Mouse (Mus musculus): Measurements from ENCODE around the gene Pip4k2a. TPM values are rescaled to one million over a fixed set of nuclear protein-coding genes. Genes with fewer than 3 reads are reported as not detected.

The Pip4k2a gene
- polyA plus RNA-seq, 1 experiment from 2014 or later, result 13.5 TPM

- Histone ChIP-seq H3K9me3 (replicated peaks; ENCODE audit: control insufficient read depth, low read length) (no peaks in the 10 kb centered on the region), H3K4me3 (ENCODE audit: low read depth, low read length) (no peak overlapping the region), H3K36me3 (ENCODE audit: control insufficient read depth, insufficient read depth) (no peaks in the 10 kb centered on the region), H3K27me3 (ENCODE audit: control insufficient read depth, insufficient read depth, low read depth, low read length) (no peaks in the 10 kb centered on the region), H3K9ac (ENCODE audit: low read depth, low read length) (peak overlapping the region; percentile 24; the same call in 1 of the 2 replicates), H3K27ac (ENCODE audit: low read length) (peak overlapping the region; percentile 73), H3K4me2 (ENCODE audit: low read depth, low read length) (peak overlapping the region; percentile 11; the same call in 1 of the 2 replicates), H3K4me1 (ENCODE audit: control insufficient read depth, low read depth, low read length) (peaks cover 48% of the 10 kb centered on the region)
- WGBS (ENCODE audit: insufficient replicate concordance), result 40% methylated on average over 1 of the region's 1 CpGs
- no peak for ATAC-seq (ENCODE audit: low read depth)
Observed at GRCm38 (mm10) chr2:18917380-18917750, 80.6 kb downstream of the Pip4k2a start.

DNA sequence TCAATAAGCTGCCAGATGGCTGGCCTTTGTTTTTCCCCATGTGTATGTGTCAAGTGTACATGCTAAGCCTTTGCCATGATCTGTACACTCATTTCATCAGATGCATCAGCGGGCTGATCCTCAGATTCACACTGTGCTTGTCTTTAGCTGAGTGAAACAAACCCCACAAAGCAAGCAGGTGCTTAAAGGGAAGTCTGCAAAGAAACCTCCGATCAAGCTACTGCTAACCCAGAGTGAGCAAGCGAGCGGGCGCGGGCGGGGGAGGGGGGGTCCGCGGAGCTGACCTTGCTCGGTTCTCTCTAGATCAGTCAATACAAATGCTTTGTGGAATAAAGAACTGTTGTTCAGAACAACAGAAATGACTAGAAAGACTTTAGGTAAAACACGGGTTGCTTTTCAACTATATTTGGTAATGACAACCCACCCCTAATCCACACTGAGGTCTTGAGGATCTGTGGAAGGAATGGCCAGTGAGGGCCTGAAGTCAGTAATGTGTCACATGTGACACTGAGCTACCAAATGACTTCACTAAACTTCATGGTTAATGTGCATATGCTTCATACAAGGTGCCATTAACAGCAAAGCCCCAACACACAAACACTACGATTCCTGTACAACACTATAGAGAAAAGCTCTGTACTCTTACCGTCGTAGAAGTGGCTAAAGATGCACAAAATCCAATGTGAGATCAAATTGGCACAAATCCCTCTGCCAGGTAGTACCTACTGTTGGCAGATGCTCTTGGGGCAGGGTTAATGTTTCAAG, 81.1 kb downstream of the Pip4k2a start:
- no peak for ATAC-seq (ENCODE audit: low read depth)
- Histone ChIP-seq H3K4me3 (ENCODE audit: low read depth, low read length) (no peak overlapping the region), H3K27me3 (ENCODE audit: control insufficient read depth, insufficient read depth, low read depth, low read length) (no peaks in the 10 kb centered on the region), H3K9me3 (replicated peaks; ENCODE audit: control insufficient read depth, low read length) (no peaks in the 10 kb centered on the region), H3K4me2 (ENCODE audit: low read depth, low read length) (no peak overlapping the region), H3K36me3 (ENCODE audit: control insufficient read depth, insufficient read depth) (no peaks in the 10 kb centered on the region), H3K27ac (ENCODE audit: low read length) (peak overlapping the region; percentile 73), H3K4me1 (ENCODE audit: control insufficient read depth, low read depth, low read length) (peaks cover 50% of the 10 kb centered on the region), H3K9ac (ENCODE audit: low read depth, low read length) (peak overlapping the region; percentile 24; the same call in 1 of the 2 replicates)
- 36% methylated on average over 14 of the region's 14 CpGs for WGBS (ENCODE audit: insufficient replicate concordance)

- Histone ChIP-seq H3K4me2 (ENCODE audit: low read depth, low read length) (no peak overlapping the region), H3K4me1 (ENCODE audit: control insufficient read depth, low read depth, low read length) (peaks cover 50% of the 10 kb centered on the region), H3K36me3 (ENCODE audit: control insufficient read depth, insufficient read depth) (no peaks in the 10 kb centered on the region), H3K9me3 (replicated peaks; ENCODE audit: control insufficient read depth, low read length) (no peaks in the 10 kb centered on the region), H3K27ac (ENCODE audit: low read length) (no peak overlapping the region), H3K4me3 (ENCODE audit: low read depth, low read length) (no peak overlapping the region), H3K27me3 (ENCODE audit: control insufficient read depth, insufficient read depth, low read depth, low read length) (no peaks in the 10 kb centered on the region), H3K9ac (ENCODE audit: low read depth, low read length) (no peak overlapping the region)
- ATAC-seq (ENCODE audit: low read depth), result no peak
- WGBS (ENCODE audit: insufficient replicate concordance), result 25% methylated on average over 2 of the region's 2 CpGs
Observed at GRCm38 (mm10) chr2:18916042-18916407, 81.9 kb downstream of the Pip4k2a start.

- 73% methylated on average over 9 of the region's 9 CpGs for WGBS (ENCODE audit: insufficient replicate concordance)
- H3K27ac ChIP-seq (ENCODE audit: low read length), result no peak overlapping the region
Observed at GRCm38 (mm10) chr2:18915372-18916041, 82.4 kb downstream of the Pip4k2a start.

DNA sequence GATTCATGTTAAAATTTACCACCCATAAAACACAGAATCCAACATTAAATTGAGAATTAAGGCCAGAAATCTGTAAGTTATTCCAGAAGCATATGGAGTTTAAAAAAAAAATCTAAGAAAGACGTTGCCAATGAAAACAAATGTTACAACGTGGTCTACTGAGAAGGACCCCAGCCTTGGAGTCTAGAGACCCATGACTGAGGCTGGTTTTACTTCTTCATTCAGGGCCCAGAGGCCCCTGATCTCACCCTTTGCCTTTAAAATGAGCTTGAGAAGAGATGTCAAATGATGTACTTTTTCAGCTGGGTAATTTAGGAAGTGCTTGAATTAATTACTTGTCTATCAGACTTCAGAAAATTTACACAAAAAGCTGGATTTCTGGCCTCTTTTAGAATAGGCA, 83.2 kb downstream of the Pip4k2a start:
- WGBS (ENCODE audit: insufficient replicate concordance), result 76% methylated on average over 2 of the region's 2 CpGs
- Histone ChIP-seq H3K27me3 (ENCODE audit: control insufficient read depth, insufficient read depth, low read depth, low read length) (no peaks in the 10 kb centered on the region), H3K9ac (ENCODE audit: low read depth, low read length) (no peak overlapping the region), H3K27ac (ENCODE audit: low read length) (no peak overlapping the region), H3K4me1 (ENCODE audit: control insufficient read depth, low read depth, low read length) (peaks cover 43% of the 10 kb centered on the region), H3K36me3 (ENCODE audit: control insufficient read depth, insufficient read depth) (no peaks in the 10 kb centered on the region), H3K4me2 (ENCODE audit: low read depth, low read length) (no peak overlapping the region), H3K4me3 (ENCODE audit: low read depth, low read length) (no peak overlapping the region), H3K9me3 (replicated peaks; ENCODE audit: control insufficient read depth, low read length) (no peaks in the 10 kb centered on the region)
- ATAC-seq (ENCODE audit: low read depth), result no peak

More at GRCm38 (mm10) chr2:18915372-18916041, 82.4 kb downstream of the Pip4k2a start:
- no peaks in the 10 kb centered on the region for H3K27me3 ChIP-seq (ENCODE audit: control insufficient read depth, insufficient read depth, low read depth, low read length)
- H3K4me3 ChIP-seq (ENCODE audit: low read depth, low read length), result no peak overlapping the region
- H3K4me2 ChIP-seq (ENCODE audit: low read depth, low read length), result no peak overlapping the region
- no peaks in the 10 kb centered on the region for H3K9me3 ChIP-seq (replicated peaks; ENCODE audit: control insufficient read depth, low read length)
- H3K36me3 ChIP-seq (ENCODE audit: control insufficient read depth, insufficient read depth), result no peaks in the 10 kb centered on the region
- no peak for ATAC-seq (ENCODE audit: low read depth)
- H3K4me1 ChIP-seq (ENCODE audit: control insufficient read depth, low read depth, low read length), result peaks cover 50% of the 10 kb centered on the region
- H3K9ac ChIP-seq (ENCODE audit: low read depth, low read length), result no peak overlapping the region

- WGBS (ENCODE audit: insufficient replicate concordance), result 74% methylated on average over 3 of the region's 3 CpGs
- H3K9ac ChIP-seq (ENCODE audit: low read depth, low read length), result no peak overlapping the region
- no peaks in the 10 kb centered on the region for H3K9me3 ChIP-seq (replicated peaks; ENCODE audit: control insufficient read depth, low read length)
- no peak overlapping the region for H3K4me3 ChIP-seq (ENCODE audit: low read depth, low read length)
- H3K36me3 ChIP-seq (ENCODE audit: control insufficient read depth, insufficient read depth), result no peaks in the 10 kb centered on the region
- H3K27ac ChIP-seq (ENCODE audit: low read length), result no peak overlapping the region
- no peak for ATAC-seq (ENCODE audit: low read depth)
- no peak overlapping the region for H3K4me2 ChIP-seq (ENCODE audit: low read depth, low read length)
- H3K27me3 ChIP-seq (ENCODE audit: control insufficient read depth, insufficient read depth, low read depth, low read length), result no peaks in the 10 kb centered on the region
- peaks cover 37% of the 10 kb centered on the region for H3K4me1 ChIP-seq (ENCODE audit: control insufficient read depth, low read depth, low read length)
Observed at GRCm38 (mm10) chr2:18913642-18914041, 84.3 kb downstream of the Pip4k2a start.

- no peak for ATAC-seq (ENCODE audit: low read depth)
- Histone ChIP-seq H3K27me3 (ENCODE audit: control insufficient read depth, insufficient read depth, low read depth, low read length) (no peaks in the 10 kb centered on the region), H3K9ac (ENCODE audit: low read depth, low read length) (no peak overlapping the region), H3K27ac (ENCODE audit: low read length) (no peak overlapping the region), H3K9me3 (replicated peaks; ENCODE audit: control insufficient read depth, low read length) (no peaks in the 10 kb centered on the region), H3K4me1 (ENCODE audit: control insufficient read depth, low read depth, low read length) (peaks cover 19% of the 10 kb centered on the region), H3K4me3 (ENCODE audit: low read depth, low read length) (no peak overlapping the region), H3K4me2 (ENCODE audit: low read depth, low read length) (no peak overlapping the region), H3K36me3 (ENCODE audit: control insufficient read depth, insufficient read depth) (no peaks in the 10 kb centered on the region)
- 77% methylated on average over 6 of the region's 6 CpGs for WGBS (ENCODE audit: insufficient replicate concordance)
Observed at GRCm38 (mm10) chr2:18911251-18911934, 86.5 kb downstream of the Pip4k2a start.

DNA sequence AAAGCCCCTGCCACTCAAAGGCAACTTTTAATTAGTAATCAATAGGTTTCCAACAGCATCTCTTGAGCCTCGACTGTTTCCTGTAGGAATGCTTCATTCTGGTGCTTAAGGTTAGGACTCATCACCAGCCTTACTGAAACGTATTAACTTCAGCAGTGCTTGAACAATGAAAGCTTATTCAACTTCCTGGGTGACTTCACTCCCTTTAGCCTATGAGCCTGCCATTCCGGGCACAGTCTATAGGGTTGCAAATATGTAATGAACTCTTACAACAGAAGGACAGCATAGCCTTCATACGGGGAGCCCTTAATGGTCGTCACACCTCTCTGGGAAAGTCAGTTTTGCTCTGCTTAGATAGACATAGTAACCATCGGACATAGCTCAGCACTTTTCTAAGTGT, 87.7 kb downstream of the Pip4k2a start:
- no peaks in the 10 kb centered on the region; the same call in 1 of the 2 replicates for H3K36me3 ChIP-seq (ENCODE audit: control insufficient read depth, insufficient read depth)
- H3K4me3 ChIP-seq (ENCODE audit: low read depth, low read length), result no peak overlapping the region
- H3K9me3 ChIP-seq (replicated peaks; ENCODE audit: control insufficient read depth, low read length), result no peaks in the 10 kb centered on the region
- no peaks in the 10 kb centered on the region for H3K27me3 ChIP-seq (ENCODE audit: control insufficient read depth, insufficient read depth, low read depth, low read length)
- 67% methylated on average over 6 of the region's 6 CpGs for WGBS (ENCODE audit: insufficient replicate concordance)
- no peak for ATAC-seq (ENCODE audit: low read depth)
- no peak overlapping the region for H3K27ac ChIP-seq (ENCODE audit: low read length)
- no peak overlapping the region for H3K4me2 ChIP-seq (ENCODE audit: low read depth, low read length)
- H3K9ac ChIP-seq (ENCODE audit: low read depth, low read length), result no peak overlapping the region
- H3K4me1 ChIP-seq (ENCODE audit: control insufficient read depth, low read depth, low read length), result peaks cover 10% of the 10 kb centered on the region

- no peaks in the 10 kb centered on the region for H3K9me3 ChIP-seq (replicated peaks; ENCODE audit: control insufficient read depth, low read length)
- no peaks in the 10 kb centered on the region; the same call in 1 of the 2 replicates for H3K36me3 ChIP-seq (ENCODE audit: control insufficient read depth, insufficient read depth)
- H3K4me3 ChIP-seq (ENCODE audit: low read depth, low read length), result no peak overlapping the region
- H3K9ac ChIP-seq (ENCODE audit: low read depth, low read length), result no peak overlapping the region
- no peaks in the 10 kb centered on the region for H3K27me3 ChIP-seq (ENCODE audit: control insufficient read depth, insufficient read depth, low read depth, low read length)
- ATAC-seq (ENCODE audit: low read depth), result no peak
- H3K4me1 ChIP-seq (ENCODE audit: control insufficient read depth, low read depth, low read length), result peaks cover 10% of the 10 kb centered on the region
- H3K4me2 ChIP-seq (ENCODE audit: low read depth, low read length), result no peak overlapping the region
- 74% methylated on average over 6 of the region's 6 CpGs for WGBS (ENCODE audit: insufficient replicate concordance)
- H3K27ac ChIP-seq (ENCODE audit: low read length), result no peak overlapping the region
Observed at GRCm38 (mm10) chr2:18909713-18910112, 88.2 kb downstream of the Pip4k2a start.
